8 mouse cellular contexts compared by ENCODE assay signal in the genomic region with DNA sequence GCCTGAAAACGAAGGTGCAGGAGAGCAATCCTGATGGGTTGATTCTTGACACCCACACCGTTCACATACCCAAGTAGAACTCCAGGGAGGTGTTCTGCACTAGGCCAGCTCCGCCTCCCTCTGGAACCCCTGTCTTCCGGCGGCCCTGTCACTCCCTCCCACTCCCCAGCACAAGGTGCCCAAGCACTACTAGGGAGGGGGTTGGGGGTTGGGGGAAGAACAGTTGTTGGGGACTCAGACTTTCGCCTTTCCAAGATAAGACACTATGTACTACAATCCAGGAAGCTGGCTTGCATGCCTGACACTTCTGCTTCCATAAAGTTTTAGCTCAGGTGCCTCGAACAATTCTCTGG. TPM values are rescaled to one million over a fixed set of nuclear protein-coding genes. Genes with fewer than 3 reads are reported as not detected.
DNase-seq lines count a peak whose midpoint lies in the region; ATAC-seq and TF ChIP-seq lines count a peak whose summit lies in the region.

No protein-coding gene starts in this region.

- no peaks in the 10 kb centered on the region for H3K27me3 ChIP-seq in embryonic facial prominence, embryonic 12.5 days
- no peaks in the 10 kb centered on the region for H3K27me3 ChIP-seq in hindbrain, postnatal 0 days (ENCODE audit: insufficient read depth, low read length)
- no peaks in the 10 kb centered on the region for H3K27me3 ChIP-seq in midbrain, postnatal 0 days (ENCODE audit: insufficient read depth, low read length)

- WGBS in embryonic facial prominence, embryonic 12.5 days: 12% methylated on average over 7 of the region's 7 CpGs
- 13% methylated on average over 7 of the region's 7 CpGs for WGBS in hindbrain, postnatal 0 days
- 10% methylated on average over 7 of the region's 7 CpGs for WGBS in midbrain, postnatal 0 days

- H3K4me2 ChIP-seq in embryonic facial prominence, embryonic 12.5 days (replicated peaks): peak overlapping the region; percentile 71
- H3K4me2 ChIP-seq in hindbrain, postnatal 0 days (ENCODE audit: low read depth, low read length): peak overlapping the region; percentile 79
- H3K4me2 ChIP-seq in midbrain, postnatal 0 days (ENCODE audit: low read depth, low read length, poor library complexity, severe bottlenecking): peak overlapping the region; percentile 83

- H3K9ac ChIP-seq in embryonic facial prominence, embryonic 12.5 days: peak overlapping the region; percentile 80
- peak overlapping the region; percentile 83 for H3K9ac ChIP-seq in hindbrain, postnatal 0 days (replicated peaks; ENCODE audit: low read length)
- H3K9ac ChIP-seq in midbrain, postnatal 0 days (replicated peaks; ENCODE audit: low read length, poor library complexity, severe bottlenecking): peak overlapping the region; percentile 77

- peaks cover 4% of the 10 kb centered on the region; the same call in 1 of the 2 replicates for H3K36me3 ChIP-seq in embryonic facial prominence, embryonic 12.5 days
- H3K36me3 ChIP-seq in hindbrain, postnatal 0 days (ENCODE audit: insufficient read depth, low read length): no peaks in the 10 kb centered on the region
- no peaks in the 10 kb centered on the region for H3K36me3 ChIP-seq in midbrain, postnatal 0 days (ENCODE audit: insufficient read depth, low read length)

- H3K9me3 ChIP-seq in embryonic facial prominence, embryonic 12.5 days: no peaks in the 10 kb centered on the region
- H3K9me3 ChIP-seq in hindbrain, postnatal 0 days (ENCODE audit: low read length): no peaks in the 10 kb centered on the region
- H3K9me3 ChIP-seq in midbrain, postnatal 0 days (ENCODE audit: low read length): no peaks in the 10 kb centered on the region

- peak overlapping the region; percentile 69 for H3K4me3 ChIP-seq in left cerebral cortex, adult 2 months
- H3K4me3 ChIP-seq in embryonic facial prominence, embryonic 12.5 days: peak overlapping the region; percentile 78
- H3K4me3 ChIP-seq in hindbrain, postnatal 0 days (ENCODE audit: low read length): peak overlapping the region; percentile 80
- peak overlapping the region; percentile 63 for H3K4me3 ChIP-seq in midbrain, postnatal 0 days (ENCODE audit: low read depth, low read length)

- H3K4me1 ChIP-seq in embryonic facial prominence, embryonic 12.5 days: peaks cover 5% of the 10 kb centered on the region; the same call in 1 of the 2 replicates
- peaks cover 12% of the 10 kb centered on the region; the same call in 1 of the 2 replicates for H3K4me1 ChIP-seq in hindbrain, postnatal 0 days (ENCODE audit: insufficient read depth, low read length)
- no peaks in the 10 kb centered on the region; the same call in 1 of the 2 replicates for H3K4me1 ChIP-seq in midbrain, postnatal 0 days (ENCODE audit: insufficient read depth, low read length)

- H3K27ac ChIP-seq in left cerebral cortex, adult 2 months: peak overlapping the region; percentile 86
- peak overlapping the region; percentile 73; the same call in 1 of the 2 replicates for H3K27ac ChIP-seq in embryonic facial prominence, embryonic 12.5 days
- peak overlapping the region; percentile 67 for H3K27ac ChIP-seq in hindbrain, postnatal 0 days
- peak overlapping the region; percentile 60 for H3K27ac ChIP-seq in midbrain, postnatal 0 days (ENCODE audit: low read depth, low read length)

- ATAC-seq in embryonic facial prominence, embryonic 12.5 days (ENCODE audit: insufficient number of reproducible peaks, insufficient read depth, low FRiP score, low TSS enrichment): peak; percentile 76; the same call in 1 of the 2 replicates
- ATAC-seq in hindbrain, postnatal 0 days: peak; percentile 82; the same call in 1 of the 2 replicates
- peak; percentile 79; the same call in 1 of the 2 replicates for ATAC-seq in midbrain, postnatal 0 days (ENCODE audit: low FRiP score)

- intact Hi-C loops in left cerebral cortex, adult 2 months (cut with DNase I): loop anchor here (1.0 kb wide), 1 partner anchor 13 kb away; a partner anchor contains a TSS
- intact Hi-C loops in left cerebral cortex, postnatal 25 days (cut with DNase I): loop anchor here (1.0 kb wide), 1 partner anchor 13 kb away; a partner anchor contains a TSS

- DNase-seq in left cerebral cortex, adult 2 months (ENCODE audit: extremely low spot score in 1 of 2, low spot score in 2 of 2): no peak
- DNase-seq in left cerebral cortex, adult 9 months (ENCODE audit: low spot score in 2 of 2): no peak
- no peak for DNase-seq in hindbrain, postnatal 0 days (ENCODE audit: low spot score)
- DNase-seq in midbrain, postnatal 0 days (ENCODE audit: low spot score): no peak
- no peak for DNase-seq in frontal cortex, postnatal 10 days (ENCODE audit: low spot score in 2 of 2)
- DNase-seq in left cerebral cortex, postnatal 25 days (ENCODE audit: low spot score in 2 of 2): no peak
- DNase-seq in urinary bladder, postnatal 10 days (ENCODE audit: low spot score): no peak

- no peak for TF ChIP-seq CTCF in left cerebral cortex, adult 2 months (IDR thresholded peaks at IDR 0.05)
- TF ChIP-seq CTCF in hindbrain, postnatal 0 days (IDR thresholded peaks at IDR 0.05; ENCODE audit: low read depth): no peak
- no peak for TF ChIP-seq CTCF in midbrain, postnatal 0 days (IDR thresholded peaks at IDR 0.05)

RNA-seq across cellular contexts. Expression of a gene that starts 12.9 kb away (rescaled TPM):
- total RNA-seq in left cerebral cortex, adult 2 months (2021): 100 to 1,000 TPM; 115 to 122 TPM
- 56.5 and 56.7 TPM in 2 replicates for polyA plus RNA-seq in embryonic facial prominence, embryonic 12.5 days (2016; fragmentation: Nextera tagmentation; extraction: Ambion mirVana)
- total RNA-seq in hindbrain, postnatal 0 days (2014; rRNA removed): 71.2 and 83.0 TPM in 2 replicates
- polyA plus RNA-seq in hindbrain, postnatal 0 days (2015; fragmentation: Nextera tagmentation; extraction: Ambion mirVana): 32.6 and 32.9 TPM in 2 replicates
- 109 and 128 TPM in 2 replicates for total RNA-seq in midbrain, postnatal 0 days (2014; rRNA removed)
- 27.9 and 31.9 TPM in 2 replicates for polyA plus RNA-seq in midbrain, postnatal 0 days (2015; fragmentation: Nextera tagmentation; extraction: Ambion mirVana)
- 100 to 1,000 TPM; 115 to 122 TPM for total RNA-seq in left cerebral cortex, postnatal 25 days (2021)

RNA-seq across cellular contexts. Expression of a gene that starts 34.3 kb away (rescaled TPM):
- 10 to 100 TPM; 62.6 to 66.0 TPM for total RNA-seq in left cerebral cortex, adult 2 months (2021)
- 47.4 and 50.2 TPM in 2 replicates for polyA plus RNA-seq in embryonic facial prominence, embryonic 12.5 days (2016; fragmentation: Nextera tagmentation; extraction: Ambion mirVana)
- total RNA-seq in hindbrain, postnatal 0 days (2014; rRNA removed): 61.0 and 62.1 TPM in 2 replicates
- 41.9 and 45.6 TPM in 2 replicates for polyA plus RNA-seq in hindbrain, postnatal 0 days (2015; fragmentation: Nextera tagmentation; extraction: Ambion mirVana)
- 54.7 and 58.5 TPM in 2 replicates for total RNA-seq in midbrain, postnatal 0 days (2014; rRNA removed)
- 44.9 and 47.7 TPM in 2 replicates for polyA plus RNA-seq in midbrain, postnatal 0 days (2015; fragmentation: Nextera tagmentation; extraction: Ambion mirVana)
- total RNA-seq in left cerebral cortex, postnatal 25 days (2021): 10 to 100 TPM; 65.5 to 66.8 TPM

RNA-seq across cellular contexts. Expression of a gene that starts 34.7 kb away (rescaled TPM):
- 10 to 100 TPM; 35.8 to 37.2 TPM for total RNA-seq in left cerebral cortex, adult 2 months (2021)
- 26.4 and 27.4 TPM in 2 replicates for polyA plus RNA-seq in embryonic facial prominence, embryonic 12.5 days (2016; fragmentation: Nextera tagmentation; extraction: Ambion mirVana)
- total RNA-seq in hindbrain, postnatal 0 days (2014; rRNA removed): 43.9 and 45.5 TPM in 2 replicates
- polyA plus RNA-seq in hindbrain, postnatal 0 days (2015; fragmentation: Nextera tagmentation; extraction: Ambion mirVana): 38.8 and 48.5 TPM in 2 replicates
- total RNA-seq in midbrain, postnatal 0 days (2014; rRNA removed): 56.7 and 57.7 TPM in 2 replicates
- polyA plus RNA-seq in midbrain, postnatal 0 days (2015; fragmentation: Nextera tagmentation; extraction: Ambion mirVana): 48.2 and 57.6 TPM in 2 replicates
- total RNA-seq in left cerebral cortex, postnatal 25 days (2021): 10 to 100 TPM; 30.9 to 32.4 TPM

RNA-seq across cellular contexts. Expression of a gene that starts 47.5 kb away (rescaled TPM):
- total RNA-seq in left cerebral cortex, adult 2 months (2021): 10 to 100 TPM; 52.5 to 54.7 TPM
- polyA plus RNA-seq in embryonic facial prominence, embryonic 12.5 days (2016; fragmentation: Nextera tagmentation; extraction: Ambion mirVana): 74.9 and 77.4 TPM in 2 replicates
- 28.2 and 28.4 TPM in 2 replicates for total RNA-seq in hindbrain, postnatal 0 days (2014; rRNA removed)
- 43.5 and 43.8 TPM in 2 replicates for polyA plus RNA-seq in hindbrain, postnatal 0 days (2015; fragmentation: Nextera tagmentation; extraction: Ambion mirVana)
- 32.3 and 42.1 TPM in 2 replicates for total RNA-seq in midbrain, postnatal 0 days (2014; rRNA removed)
- 35.4 and 36.9 TPM in 2 replicates for polyA plus RNA-seq in midbrain, postnatal 0 days (2015; fragmentation: Nextera tagmentation; extraction: Ambion mirVana)
- 10 to 100 TPM; 50.5 to 52.0 TPM for total RNA-seq in left cerebral cortex, postnatal 25 days (2021)
